Mouse (Mus musculus): ENCODE data around the gene B4galnt3. TPM values are rescaled to one million over a fixed set of nuclear protein-coding genes. Genes with fewer than 3 reads are reported as not detected.

Gene B4galnt3
- polyA plus RNA-seq, 1 experiment from 2014 or later = 0.36 TPM

DNA sequence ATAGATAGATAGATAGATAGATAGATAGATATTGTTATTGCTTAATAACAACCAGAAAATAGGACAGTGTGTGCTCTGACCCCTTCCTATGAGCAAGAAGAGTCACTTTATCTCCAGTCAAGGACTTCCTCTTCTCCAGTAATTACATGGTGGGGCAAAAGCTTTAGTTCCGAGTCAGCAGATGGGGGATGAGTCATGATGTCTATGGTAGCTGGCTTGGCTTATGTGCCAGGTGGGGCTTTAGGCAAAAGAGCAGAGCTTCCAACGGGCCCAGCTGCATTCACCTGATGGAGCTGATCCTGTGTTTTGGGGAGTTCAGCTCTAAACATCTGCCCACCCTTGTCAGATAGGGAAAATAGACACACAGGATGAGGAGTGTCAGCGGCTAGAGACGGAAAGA lies 138.8 kb downstream of the B4galnt3 start:
- WGBS = 76% methylated on average over 4 of the region's 4 CpGs
- Histone ChIP-seq H3K4me2 (ENCODE audit: low read depth, low read length) (no peak overlapping the region), H3K4me1 (replicated peaks; ENCODE audit: control insufficient read depth, insufficient read depth, low read length) (peaks cover 13% of the 10 kb centered on the region), H3K9ac (ENCODE audit: low read length) (no peak overlapping the region), H3K27ac (ENCODE audit: low read length) (no peak overlapping the region), H3K36me3 (ENCODE audit: control insufficient read depth, insufficient read depth, low read length) (no peaks in the 10 kb centered on the region), H3K27me3 (ENCODE audit: control insufficient read depth, insufficient read depth, low read depth, low read length) (no peaks in the 10 kb centered on the region), H3K9me3 (ENCODE audit: control insufficient read depth, low read length) (no peaks in the 10 kb centered on the region), H3K4me3 (ENCODE audit: low read length) (no peak overlapping the region)
- no peak for ATAC-seq (ENCODE audit: low read depth)

DNA sequence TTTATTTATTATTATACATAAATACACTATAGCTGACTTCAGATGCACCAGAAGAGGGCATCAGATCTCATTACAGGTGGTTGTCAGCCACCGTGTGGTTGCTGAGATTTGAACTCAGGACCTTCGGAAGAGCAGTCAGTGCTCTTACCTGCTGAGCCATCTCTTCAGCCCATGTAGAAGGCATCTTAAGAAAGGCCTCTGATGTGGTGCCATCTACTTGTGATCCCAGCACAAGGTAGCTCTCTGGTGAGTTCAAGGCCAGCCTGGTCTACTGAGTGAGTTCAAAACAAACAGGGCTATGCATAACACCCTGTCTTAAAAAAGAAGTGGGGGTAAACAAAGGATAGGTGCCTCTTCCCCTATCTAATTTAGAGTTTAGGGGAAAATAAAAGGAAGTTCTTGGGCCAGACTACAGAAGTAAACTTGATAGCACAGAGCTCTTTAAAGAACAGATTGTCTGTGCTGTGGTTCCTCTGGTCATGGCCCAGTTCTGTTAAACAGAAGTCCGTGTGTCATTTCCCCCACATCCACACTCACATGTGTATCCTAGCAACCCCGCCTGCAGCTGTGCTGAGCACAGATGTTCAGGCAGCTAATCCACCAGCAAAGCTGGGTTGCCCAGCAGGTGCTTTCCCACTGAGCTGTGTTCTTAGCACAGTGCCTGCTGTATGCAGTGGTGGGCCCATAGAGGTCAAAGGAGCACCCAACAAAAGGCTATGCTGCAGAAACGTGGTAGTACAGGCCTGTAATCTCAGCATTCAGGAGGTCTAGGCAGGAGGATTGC lies 139.6 kb downstream of the B4galnt3 start:
- WGBS = 64% methylated on average over 5 of the region's 5 CpGs
- Histone ChIP-seq H3K27me3 (ENCODE audit: control insufficient read depth, insufficient read depth, low read depth, low read length) (no peaks in the 10 kb centered on the region), H3K9me3 (ENCODE audit: control insufficient read depth, low read length) (no peaks in the 10 kb centered on the region)

More for the DNA sequence above, 139.6 kb downstream of the B4galnt3 start:
- Histone ChIP-seq H3K4me3 (ENCODE audit: low read length) (no peak overlapping the region), H3K9ac (ENCODE audit: low read length) (no peak overlapping the region), H3K27ac (ENCODE audit: low read length) (no peak overlapping the region), H3K36me3 (ENCODE audit: control insufficient read depth, insufficient read depth, low read length) (no peaks in the 10 kb centered on the region), H3K4me1 (replicated peaks; ENCODE audit: control insufficient read depth, insufficient read depth, low read length) (peaks cover 17% of the 10 kb centered on the region), H3K4me2 (ENCODE audit: low read depth, low read length) (no peak overlapping the region)
- no peak for ATAC-seq (ENCODE audit: low read depth)

Other genes starting within 250 kb of the B4galnt3 start
- 0.54 and 0.63 TPM in 2 replicates for gene Ninj2, start 201.2 kb downstream of the B4galnt3 start, polyA plus RNA-seq (2015; fragmentation: Nextera tagmentation; extraction: Ambion mirVana)
- 0.33 TPM in 1 of 2 replicates, not detected in the other for gene D330020A13Rik, start 195 bp downstream of the B4galnt3 start, polyA plus RNA-seq (2015; fragmentation: Nextera tagmentation; extraction: Ambion mirVana)
- 46.2 and 46.5 TPM in 2 replicates for gene Kdm5a, start 69.6 kb upstream of the B4galnt3 start, polyA plus RNA-seq (2015; fragmentation: Nextera tagmentation; extraction: Ambion mirVana)
- 25.6 and 26.7 TPM in 2 replicates for gene Ccdc77, start 69.8 kb upstream of the B4galnt3 start, polyA plus RNA-seq (2015; fragmentation: Nextera tagmentation; extraction: Ambion mirVana)
- 8.6 and 8.9 TPM in 2 replicates for gene Il17ra, start 168.7 kb upstream of the B4galnt3 start, polyA plus RNA-seq (2015; fragmentation: Nextera tagmentation; extraction: Ambion mirVana)
- gene Tmem121b, start 199.2 kb upstream of the B4galnt3 start, polyA plus RNA-seq (2015; fragmentation: Nextera tagmentation; extraction: Ambion mirVana) = 0.10 and 0.14 TPM in 2 replicates
- 16.4 and 16.7 TPM in 2 replicates for gene Hdhd5, start 236.8 kb upstream of the B4galnt3 start, polyA plus RNA-seq (2015; fragmentation: Nextera tagmentation; extraction: Ambion mirVana)

All from lung, embryonic 16.5 days (tissue).